Mouse (Mus musculus) liver, embryonic 14.5 days (tissue): Measurements from ENCODE around the gene Ston2.

Experiments used
- CTCF ChIP-seq: IDR thresholded peaks from 2 replicates; pipeline ENCODE4 v1.5.1; 2016; ENCODE audit warnings: antibody characterized with exemption, low read depth, control low read depth
- EP300 ChIP-seq: IDR thresholded peaks from 2 replicates; pipeline ENCODE4 v1.6.1; 2016; ENCODE audit warnings: antibody characterized with exemption, low read depth

- no peak for TF ChIP-seq CTCF
- no peak for TF ChIP-seq EP300
Observed at GRCm38 (mm10) chr12:91833237-91833938, 45.2 kb upstream of the Ston2 start.
